Mouse (Mus musculus) lung, adult 2 months (tissue): ENCODE results near the gene Serpina5. TPM values are rescaled to one million over a fixed set of nuclear protein-coding genes. Genes with fewer than 3 reads are reported as not detected.

Source experiments
- DNase-seq: peaks from one replicate; pipeline ENCODE4 v3.0.0; 2022
- H3K4me1 ChIP-seq: fragments of 200-500 bp; 2 replicates; pipeline ENCODE4 v1.6.1; 2011; ENCODE audit warnings: low read length; ENCODE audit not compliant: control insufficient read depth, insufficient read depth
- H3K4me3 ChIP-seq: fragments of 200-500 bp; replicated peaks from 2 replicates; pipeline ENCODE3; 2011; ENCODE audit warnings: low read depth, mild to moderate bottlenecking, control low read depth, low read length; ENCODE audit errors: extremely low read depth
- CTCF ChIP-seq: fragments of 200-500 bp; IDR thresholded peaks from 2 replicates; pipeline ENCODE4 v1.5.1; 2011; ENCODE audit warnings: mild to moderate bottlenecking, low read length, control low read depth; ENCODE audit not compliant: insufficient read depth
- POLR2A ChIP-seq: fragments of 200-500 bp; IDR thresholded peaks from 2 replicates; pipeline ENCODE4 v1.6.1; 2011; ENCODE audit warnings: low read depth, mild to moderate bottlenecking, control low read depth, low read length, borderline replicate concordance; ENCODE audit errors: extremely low read depth
- WGBS: fragments of 180-500 bp; shearing (Covaris S2); methylation state at CpG from one replicate; pipeline ENCODE4 v1.1.7; 2018; 5-methylcytosine and 5-hydroxymethylcytosine counted together
- polyA plus RNA-seq: library from polyadenylated mRNA; depleted of rRNA; stranded (reverse); fragments of >200 nt; gene quantifications from 2 replicates; pipeline ENCODE4 v1.2.3, GENCODE M21; 2012

Gene Serpina5
- polyA plus RNA-seq, 1 experiment = not detected

- WGBS = 69% methylated on average over 2 of the region's 2 CpGs
Measured at GRCm38 (mm10) chr12:104123996-104124395, 23.1 kb downstream of the Serpina5 start.

GRCm38 (mm10) chr12:104125021-104125560, 24.2 kb downstream of the Serpina5 start:
- Histone ChIP-seq H3K4me1 (no peaks in the 10 kb centered on the region), H3K4me3 (no peak overlapping the region)
- WGBS = 70% methylated on average over 5 of the region's 5 CpGs
- no peak for DNase-seq
- TF ChIP-seq CTCF = no peak
- TF ChIP-seq POLR2A = no peak

More at GRCm38 (mm10) chr12:104123996-104124395, 23.1 kb downstream of the Serpina5 start:
- Histone ChIP-seq H3K4me3 (no peak overlapping the region), H3K4me1 (no peaks in the 10 kb centered on the region)
- no peak for DNase-seq
- TF ChIP-seq POLR2A = no peak
- TF ChIP-seq CTCF = no peak

DNA sequence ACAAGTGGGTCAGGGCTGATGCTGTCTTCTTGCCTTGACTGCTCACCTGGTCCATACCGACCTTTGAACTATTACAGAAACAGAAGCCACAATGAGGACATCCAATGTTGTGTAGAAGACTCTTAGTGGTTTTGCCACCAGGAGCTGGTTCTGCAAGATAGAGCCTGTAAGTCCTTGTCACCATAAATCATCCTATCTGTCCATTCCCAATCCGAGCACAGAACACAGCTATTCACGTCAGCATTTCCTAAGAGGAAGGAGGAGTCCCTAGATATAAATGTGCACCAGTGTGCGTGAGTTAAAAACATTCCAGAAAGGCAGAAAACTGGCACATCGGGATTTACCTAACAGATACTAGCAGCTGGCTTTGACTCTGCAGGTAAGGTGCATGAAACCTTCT, 26.8 kb downstream of the Serpina5 start, which contains the start of gene Serpina3b:
Serpina3b (plus strand) TSS at position 301 of the 400 bp plus-strand sequence.
- no peaks in the 10 kb centered on the region for H3K4me1 ChIP-seq
- WGBS = 67% methylated on average over 5 of the region's 5 CpGs
- no peak for TF ChIP-seq CTCF
- no peak for DNase-seq
- H3K4me3 ChIP-seq = no peak within 1 kb of the TSS

DNA sequence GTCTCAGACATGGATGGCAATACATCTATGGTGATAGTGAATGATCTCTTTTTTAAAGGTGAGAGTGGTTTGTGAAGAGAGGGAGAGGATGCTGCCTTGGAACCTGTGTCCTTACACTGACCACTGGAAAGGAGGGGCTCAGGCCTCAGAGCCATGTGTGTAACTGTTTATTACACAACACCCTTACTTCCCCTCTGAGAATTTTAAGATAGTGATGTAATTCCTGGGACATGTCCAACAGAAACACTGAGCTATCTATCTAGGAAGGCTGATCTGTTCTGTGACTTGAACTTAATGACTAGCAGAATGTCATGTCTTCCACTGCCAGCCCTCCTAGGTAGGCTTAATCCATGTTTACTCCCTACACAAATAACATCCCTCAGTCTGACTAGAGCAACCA, 30.1 kb downstream of the Serpina5 start:
- DNase-seq = no peak
- no peaks in the 10 kb centered on the region for H3K4me1 ChIP-seq
- TF ChIP-seq CTCF (no peak), POLR2A (no peak)
- no peak overlapping the region for H3K4me3 ChIP-seq

GRCm38 (mm10) chr12:104138216-104138615, 37.3 kb downstream of the Serpina5 start:
- DNase-seq = no peak
- no peak overlapping the region for H3K4me3 ChIP-seq
- 71% methylated on average over 2 of the region's 2 CpGs for WGBS
- TF ChIP-seq CTCF = no peak
- no peak for TF ChIP-seq POLR2A
- no peaks in the 10 kb centered on the region for H3K4me1 ChIP-seq

DNA sequence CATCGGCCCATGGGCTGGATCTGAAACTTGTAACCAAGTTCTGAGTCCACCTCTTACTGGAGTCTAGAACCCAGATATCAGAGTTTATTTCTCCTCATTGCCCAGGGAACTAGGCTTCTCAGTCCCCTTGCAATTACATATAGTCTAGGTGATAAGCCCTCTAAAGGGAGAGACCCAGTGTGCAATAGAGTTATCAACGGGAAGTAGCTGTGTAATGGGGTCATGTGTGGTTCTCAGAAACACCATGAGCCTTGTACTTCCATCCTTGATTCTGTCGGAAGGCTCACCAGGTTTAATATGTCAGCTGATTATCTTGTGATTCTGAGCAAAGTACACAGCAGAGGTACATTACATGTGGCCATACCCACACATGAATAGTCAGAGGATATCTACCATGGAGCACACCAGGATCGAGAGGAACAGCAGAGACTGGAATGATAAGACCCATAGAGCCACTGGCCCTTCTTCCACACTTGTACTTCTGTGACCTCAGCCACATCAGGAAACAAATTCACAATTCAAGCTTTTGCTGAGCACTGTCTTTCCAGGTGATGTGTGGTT, 39.7 kb downstream of the Serpina5 start:
- TF ChIP-seq CTCF (no peak), POLR2A (no peak)
- Histone ChIP-seq H3K4me3 (no peak overlapping the region), H3K4me1 (no peaks in the 10 kb centered on the region)
- DNase-seq = no peak
- 85% methylated on average over 4 of the region's 4 CpGs for WGBS

DNA sequence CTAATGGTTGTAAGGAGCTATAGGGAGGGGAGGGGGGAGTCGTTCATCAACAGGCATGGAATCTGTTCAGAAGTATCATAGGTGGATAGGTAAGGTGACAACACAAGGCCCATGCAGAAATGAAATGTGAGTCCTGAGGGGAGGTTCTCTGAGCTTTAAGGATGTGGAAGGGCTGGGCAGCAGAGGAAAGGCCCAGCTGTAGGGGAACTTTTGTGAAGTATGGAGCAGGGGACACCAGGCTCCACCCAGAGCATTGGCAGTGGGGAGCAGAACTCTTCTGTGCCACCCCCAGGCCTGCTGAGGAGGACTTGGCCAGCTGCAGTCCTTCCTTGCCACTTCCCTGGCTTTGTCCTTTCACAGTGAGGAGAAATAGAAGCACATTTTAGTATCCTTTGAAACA, 40.6 kb downstream of the Serpina5 start:
- Histone ChIP-seq H3K4me1 (no peaks in the 10 kb centered on the region), H3K4me3 (no peak overlapping the region)
- WGBS = 83% methylated on average over 1 of the region's 1 CpGs
- TF ChIP-seq CTCF = no peak
- no peak for TF ChIP-seq POLR2A
- DNase-seq = no peak

- TF ChIP-seq CTCF = no peak
- TF ChIP-seq POLR2A = no peak
- no peak for DNase-seq
- H3K4me1 ChIP-seq = no peaks in the 10 kb centered on the region
- no peak overlapping the region for H3K4me3 ChIP-seq
- 45% methylated on average over 1 of the region's 1 CpGs for WGBS
Measured at GRCm38 (mm10) chr12:104142427-104142826, 41.5 kb downstream of the Serpina5 start.

- TF ChIP-seq CTCF (no peak), POLR2A (no peak)
- Histone ChIP-seq H3K4me1 (no peaks in the 10 kb centered on the region), H3K4me3 (no peak overlapping the region)
- DNase-seq = no peak
- WGBS = 52% methylated on average over 1 of the region's 1 CpGs
Measured at GRCm38 (mm10) chr12:104143286-104143685, 42.4 kb downstream of the Serpina5 start.

GRCm38 (mm10) chr12:104145571-104145970, 44.7 kb downstream of the Serpina5 start:
- Histone ChIP-seq H3K4me1 (no peaks in the 10 kb centered on the region), H3K4me3 (no peak overlapping the region)
- 88% methylated on average over 2 of the region's 2 CpGs for WGBS
- DNase-seq = no peak
- TF ChIP-seq POLR2A (no peak), CTCF (no peak)
